Mouse (Mus musculus) spleen, postnatal 10 days (tissue): ENCODE data around the gene Slc7a11.

Source experiments
- DNase-seq, 2 experiments: peaks; one replicate each; pipeline ENCODE4 v3.0.0; 2021 to 2022; ENCODE audit warnings: low spot score in 2 of 2

Gene Slc7a11

GRCm38 (mm10) chr3:50185879-50186278 is 257.5 kb downstream of the Slc7a11 start:
- DNase-seq: no peak

DNA sequence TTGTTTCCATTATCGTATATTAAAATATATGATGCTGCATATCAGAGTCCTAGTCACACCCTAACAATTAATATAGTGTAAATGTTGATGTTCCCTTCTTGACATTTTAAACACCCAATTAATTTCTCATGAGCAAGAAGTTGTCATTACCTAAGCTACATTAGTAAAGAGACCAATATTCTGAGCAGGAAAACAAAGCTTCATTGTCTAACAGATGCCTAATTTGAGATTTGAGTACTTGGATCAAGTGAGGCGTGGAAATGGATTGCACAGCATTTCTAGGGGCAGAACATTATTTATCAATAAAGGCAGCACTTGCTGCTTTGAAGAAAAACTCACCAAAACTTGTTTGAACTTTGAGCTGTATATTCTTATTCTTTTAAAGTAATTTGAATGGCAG is 282.7 kb downstream of the Slc7a11 start:
- no peak for DNase-seq

GRCm38 (mm10) chr3:50144144-50144543 is 299.3 kb downstream of the Slc7a11 start:
- DNase-seq: no peak

- DNase-seq: no peak
Observed at GRCm38 (mm10) chr3:50138319-50138718, 305.1 kb downstream of the Slc7a11 start.

DNA sequence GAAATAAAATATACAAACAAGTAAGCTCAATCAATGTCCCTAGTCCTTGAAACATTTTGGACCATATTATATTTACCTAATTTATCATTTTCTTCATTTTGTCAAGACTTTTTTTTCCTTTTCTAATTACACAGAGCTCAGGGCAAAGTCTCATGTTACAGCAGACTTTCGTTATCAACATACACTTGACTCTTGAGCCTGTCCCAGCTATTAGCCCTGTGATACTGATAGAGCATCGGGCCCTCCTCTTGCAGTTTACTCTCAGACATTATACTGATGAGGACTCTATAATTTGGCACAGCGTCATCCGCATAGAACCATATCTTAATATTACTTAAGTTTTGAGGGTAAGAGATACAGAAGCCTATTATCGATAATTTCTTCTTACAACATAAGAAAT is 311.2 kb downstream of the Slc7a11 start:
- DNase-seq: no peak

DNA sequence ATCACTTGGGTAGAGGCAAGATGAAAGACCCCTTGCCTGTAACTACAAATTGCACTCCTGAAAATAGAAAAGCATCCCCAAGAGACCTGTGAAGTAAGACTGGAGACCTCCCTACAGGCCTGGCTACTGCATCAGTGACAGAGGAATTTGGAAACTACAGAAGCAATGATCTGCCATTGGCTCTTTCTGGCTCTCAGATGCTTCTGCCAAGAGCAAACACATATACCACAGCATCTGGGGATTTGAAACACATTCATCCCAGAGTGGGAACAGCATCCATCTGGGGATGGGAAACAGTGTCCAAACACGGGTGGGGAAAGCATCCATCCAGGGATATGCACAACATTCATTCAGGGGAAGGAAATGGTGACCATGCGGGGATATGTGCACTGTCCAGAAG is 313.1 kb downstream of the Slc7a11 start:
- no peak for DNase-seq

- DNase-seq: no peak
Observed at GRCm38 (mm10) chr3:50121001-50121400, 322.4 kb downstream of the Slc7a11 start.

DNA sequence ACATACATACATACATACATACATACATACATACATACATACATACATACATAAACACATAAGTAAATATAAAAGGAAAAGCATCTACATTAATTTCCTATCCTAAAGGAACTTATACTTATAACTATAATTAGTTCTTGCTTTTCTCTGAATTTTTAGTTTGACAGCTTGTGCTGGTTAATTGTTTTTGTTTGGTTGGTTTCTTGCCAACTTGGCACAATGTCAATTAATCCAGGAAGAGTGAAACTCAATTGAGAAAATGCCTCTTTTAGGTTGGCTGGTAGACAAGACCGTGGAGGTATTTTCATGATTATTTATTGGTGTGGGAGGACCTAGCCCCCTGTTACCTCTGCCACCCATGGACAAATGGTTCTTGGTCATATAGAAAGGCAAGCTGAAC is 327.1 kb downstream of the Slc7a11 start:
- no peak for DNase-seq

- no peak for DNase-seq
Observed at GRCm38 (mm10) chr3:50105509-50105908, 337.9 kb downstream of the Slc7a11 start.

GRCm38 (mm10) chr3:50094404-50095092 is 348.9 kb downstream of the Slc7a11 start:
- no peak for DNase-seq

DNA sequence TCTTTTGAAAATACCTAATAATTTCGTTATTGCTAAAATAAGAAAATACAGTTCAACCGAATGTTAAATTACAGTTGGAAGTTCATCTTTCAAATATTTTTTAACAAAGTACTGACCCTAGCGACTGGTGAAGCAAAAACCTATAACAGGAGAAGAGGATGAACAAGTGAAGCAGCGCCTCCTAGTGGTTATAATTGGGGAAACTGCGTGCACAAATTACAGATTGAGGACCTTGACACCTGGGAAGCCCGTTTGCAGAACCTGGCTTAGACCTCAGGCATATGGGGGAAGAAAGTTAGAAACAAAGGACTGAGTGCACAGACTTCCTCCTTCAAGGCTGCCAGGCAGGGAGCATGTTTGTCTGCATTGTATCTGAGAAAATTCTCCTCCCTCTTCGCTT is 366.4 kb downstream of the Slc7a11 start:
- DNase-seq: peak in 1 of 2 experiments; percentile 20

GRCm38 (mm10) chr3:50063396-50063795 is 380.0 kb downstream of the Slc7a11 start:
- DNase-seq: no peak

GRCm38 (mm10) chr3:50044666-50045065 is 398.7 kb downstream of the Slc7a11 start:
- no peak for DNase-seq

DNA sequence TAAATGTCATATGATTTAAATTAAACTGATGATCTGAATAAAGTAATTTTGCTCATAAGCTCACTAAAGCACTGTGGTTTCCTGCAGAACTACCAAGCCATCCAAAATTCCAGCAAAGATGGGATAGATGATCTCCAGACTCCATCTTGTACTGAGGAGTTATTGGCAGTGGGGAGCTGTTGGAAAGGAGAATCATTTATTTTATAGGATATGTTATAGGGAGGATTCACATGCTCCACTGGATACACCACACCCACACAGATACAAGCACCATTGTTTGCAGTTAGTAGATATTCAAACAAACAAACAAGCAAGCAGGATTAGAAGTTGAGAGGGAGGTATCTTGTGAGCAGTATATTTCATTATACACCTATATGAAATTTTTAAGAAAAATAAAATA is 399.3 kb downstream of the Slc7a11 start:
- DNase-seq: no peak

GRCm38 (mm10) chr3:50041141-50041540 is 402.3 kb downstream of the Slc7a11 start:
- DNase-seq: no peak

- no peak for DNase-seq
Observed at GRCm38 (mm10) chr3:50035875-50036528, 407.4 kb downstream of the Slc7a11 start.

- DNase-seq: no peak
Observed at GRCm38 (mm10) chr3:50033325-50033724, 410.1 kb downstream of the Slc7a11 start.

GRCm38 (mm10) chr3:50026039-50026438 is 417.4 kb downstream of the Slc7a11 start:
- no peak for DNase-seq

DNA sequence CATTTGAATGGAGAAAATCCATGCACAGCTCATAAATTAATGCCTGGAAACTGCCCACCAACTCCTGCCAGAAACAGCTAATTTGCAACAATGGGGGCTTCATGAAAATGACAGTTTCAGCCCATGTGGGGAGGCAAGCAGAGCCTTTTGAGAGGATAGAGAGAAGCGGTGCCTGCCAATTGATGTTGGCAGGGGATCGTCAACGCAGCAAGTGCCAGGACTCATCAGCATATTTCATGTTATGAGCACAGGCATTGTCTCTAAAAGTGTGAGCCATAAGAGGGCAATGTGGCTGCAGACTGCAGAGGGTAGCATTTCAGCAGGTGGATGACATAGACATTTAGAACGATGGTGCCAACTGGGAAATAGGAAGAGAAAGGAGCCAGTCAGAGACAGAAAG is 429.0 kb downstream of the Slc7a11 start:
- DNase-seq: no peak

- DNase-seq: no peak
Observed at GRCm38 (mm10) chr3:50012012-50012411, 431.4 kb downstream of the Slc7a11 start.

- no peak for DNase-seq
Observed at GRCm38 (mm10) chr3:50003970-50004683, 439.3 kb downstream of the Slc7a11 start.

- DNase-seq: no peak
Observed at GRCm38 (mm10) chr3:50002067-50002466, 441.3 kb downstream of the Slc7a11 start.

- no peak for DNase-seq
Observed at GRCm38 (mm10) chr3:50001635-50002034, 441.8 kb downstream of the Slc7a11 start.
